Mouse (Mus musculus) lung, adult 2 months (tissue): ENCODE results near the gene Foxp1. TPM values are rescaled to one million over a fixed set of nuclear protein-coding genes. Genes with fewer than 3 reads are reported as not detected.

Experiments
- DNase-seq: peaks from one replicate; pipeline ENCODE4 v3.0.0; 2022
- H3K4me1 ChIP-seq: fragments of 200-500 bp; 2 replicates; pipeline ENCODE4 v1.6.1; 2011; ENCODE audit warnings: low read length; ENCODE audit not compliant: control insufficient read depth, insufficient read depth
- H3K4me3 ChIP-seq: fragments of 200-500 bp; replicated peaks from 2 replicates; pipeline ENCODE3; 2011; ENCODE audit warnings: low read depth, mild to moderate bottlenecking, control low read depth, low read length; ENCODE audit errors: extremely low read depth
- CTCF ChIP-seq: fragments of 200-500 bp; IDR thresholded peaks from 2 replicates; pipeline ENCODE4 v1.5.1; 2011; ENCODE audit warnings: mild to moderate bottlenecking, low read length, control low read depth; ENCODE audit not compliant: insufficient read depth
- POLR2A ChIP-seq: fragments of 200-500 bp; IDR thresholded peaks from 2 replicates; pipeline ENCODE4 v1.6.1; 2011; ENCODE audit warnings: low read depth, mild to moderate bottlenecking, control low read depth, low read length, borderline replicate concordance; ENCODE audit errors: extremely low read depth
- WGBS: fragments of 180-500 bp; shearing (Covaris S2); methylation state at CpG from one replicate; pipeline ENCODE4 v1.1.7; 2018; 5-methylcytosine and 5-hydroxymethylcytosine counted together
- polyA plus RNA-seq: library from polyadenylated mRNA; depleted of rRNA; stranded (reverse); fragments of >200 nt; gene quantifications from 2 replicates; pipeline ENCODE4 v1.2.3, GENCODE M21; 2012

Foxp1 gene
- polyA plus RNA-seq, 1 experiment = 135 TPM

DNA sequence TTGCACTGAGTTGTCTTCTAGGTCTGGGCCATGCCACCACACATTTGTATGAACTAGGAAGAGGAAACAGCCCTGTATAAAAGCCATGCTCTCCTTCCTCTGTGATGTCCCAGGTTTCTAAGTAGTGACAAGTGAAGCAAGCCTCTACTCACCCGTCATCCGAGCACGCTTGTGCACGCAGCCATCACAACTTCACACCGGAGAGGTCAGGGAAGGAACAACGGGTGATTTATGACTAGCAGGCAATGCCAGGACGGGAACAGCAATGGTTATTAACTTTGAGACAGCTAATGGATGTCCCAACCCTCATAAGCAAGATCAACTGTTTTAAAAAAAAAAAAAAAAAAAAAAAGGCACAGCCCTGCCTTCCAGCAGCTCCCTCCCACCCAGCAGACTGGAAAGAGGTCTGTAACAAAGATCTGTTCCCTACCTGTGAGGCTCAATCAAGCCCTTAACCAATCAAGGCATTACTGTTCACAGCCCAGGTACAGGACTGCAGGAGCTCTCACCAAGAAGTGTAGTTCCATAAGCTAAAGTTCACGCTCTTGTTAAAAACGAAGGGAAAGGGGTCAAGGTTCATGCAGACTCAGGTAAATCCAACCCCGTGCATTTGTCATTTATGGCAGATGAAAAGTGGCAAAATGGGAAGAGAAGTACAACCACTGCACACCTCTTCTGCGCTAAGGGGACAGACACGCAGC is 53.2 kb downstream of the Foxp1 start:
- no peak for DNase-seq
- Histone ChIP-seq H3K4me1 (peaks cover 4% of the 10 kb centered on the region; the same call in 1 of the 2 replicates), H3K4me3 (no peak overlapping the region)
- no peak for TF ChIP-seq POLR2A
- no peak for TF ChIP-seq CTCF
- 89% methylated on average over 12 of the region's 12 CpGs for WGBS

DNA sequence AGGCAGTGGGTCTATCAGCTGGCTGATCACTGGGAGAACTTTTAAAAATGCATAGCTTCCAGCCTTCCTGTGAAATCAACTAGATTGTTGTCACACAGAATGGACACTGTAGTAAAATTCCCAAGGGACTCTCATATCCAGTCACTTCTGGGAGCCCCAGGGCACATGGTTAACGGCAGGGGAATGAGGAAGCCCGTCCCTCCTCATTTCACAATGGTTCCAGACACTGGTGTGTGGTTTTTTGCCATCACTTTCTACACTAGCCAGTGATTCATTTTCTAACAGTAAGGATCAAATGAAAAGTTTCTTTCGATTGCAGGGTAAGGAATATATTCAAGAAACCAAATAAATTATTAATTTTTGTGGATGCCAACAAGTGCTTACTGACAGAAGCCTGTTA is 54.7 kb downstream of the Foxp1 start:
- Histone ChIP-seq H3K4me1 (no peaks in the 10 kb centered on the region), H3K4me3 (no peak overlapping the region)
- TF ChIP-seq POLR2A (no peak), CTCF (no peak)
- WGBS = 75% methylated on average over 3 of the region's 3 CpGs
- DNase-seq = no peak

DNA sequence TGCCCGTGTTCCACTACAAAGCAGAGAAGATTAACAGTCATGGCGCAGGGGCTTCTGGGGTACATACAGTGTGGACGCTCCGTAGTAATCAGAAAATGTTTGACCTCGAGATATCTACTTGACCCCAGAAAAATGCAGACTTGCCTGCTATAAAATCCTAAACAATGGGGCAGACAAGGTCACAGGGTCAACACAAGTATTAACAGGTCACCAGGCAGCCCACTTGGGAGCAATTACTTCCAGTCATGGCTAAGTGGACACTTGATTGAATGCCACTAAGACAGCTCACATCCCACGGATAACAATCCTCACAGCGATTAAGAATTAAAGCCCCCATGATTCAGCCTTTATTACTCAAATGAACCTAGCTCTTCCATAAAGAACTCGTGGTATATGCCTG is 55.4 kb downstream of the Foxp1 start:
- H3K4me3 ChIP-seq = no peak overlapping the region
- no peak for TF ChIP-seq POLR2A
- no peak for TF ChIP-seq CTCF
- 66% methylated on average over 8 of the region's 8 CpGs for WGBS
- no peaks in the 10 kb centered on the region for H3K4me1 ChIP-seq
- DNase-seq = no peak

DNA sequence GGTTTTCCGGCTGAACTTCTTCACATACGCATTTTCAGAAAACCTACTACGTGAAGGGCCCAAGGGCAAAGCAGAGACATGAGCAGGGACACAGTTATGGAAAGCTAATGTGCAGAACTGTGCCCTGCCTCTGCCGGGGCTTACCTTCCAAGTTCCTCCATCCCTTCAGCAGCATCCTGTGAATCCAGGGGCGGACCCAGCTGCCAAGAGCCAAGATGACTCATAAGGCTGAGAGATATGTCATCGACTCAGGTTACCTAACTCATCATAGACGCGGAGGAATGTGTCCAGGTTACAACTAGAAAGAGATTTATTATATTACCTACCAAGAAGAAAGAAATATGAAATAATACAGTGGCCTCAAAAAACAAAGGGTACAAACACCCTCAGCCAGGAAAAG is 56.2 kb downstream of the Foxp1 start:
- no peak for DNase-seq
- Histone ChIP-seq H3K4me1 (no peaks in the 10 kb centered on the region), H3K4me3 (no peak overlapping the region)
- 72% methylated on average over 8 of the region's 8 CpGs for WGBS
- TF ChIP-seq CTCF = no peak
- no peak for TF ChIP-seq POLR2A

DNA sequence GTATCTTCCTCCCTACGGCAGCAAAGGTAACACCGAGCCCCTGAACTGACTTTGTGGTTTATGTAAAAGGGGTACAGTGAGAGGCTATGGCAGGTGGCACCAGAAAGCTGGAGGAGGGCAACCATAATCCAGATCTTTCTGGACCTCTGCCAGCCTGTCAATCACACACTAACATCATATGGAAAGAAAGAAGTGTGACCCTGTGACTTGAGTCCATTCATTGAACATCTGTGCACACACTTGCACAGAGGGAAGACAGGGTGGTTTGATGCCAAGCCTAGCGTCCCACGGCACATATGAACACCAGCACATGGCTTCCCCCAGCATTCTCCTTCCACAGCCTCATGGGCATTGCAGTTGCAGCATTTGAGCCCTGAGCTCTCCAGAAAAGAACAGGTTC is 58.1 kb downstream of the Foxp1 start:
- Histone ChIP-seq H3K4me1 (no peaks in the 10 kb centered on the region), H3K4me3 (no peak overlapping the region)
- no peak for DNase-seq
- WGBS = 94% methylated on average over 4 of the region's 4 CpGs
- no peak for TF ChIP-seq CTCF
- TF ChIP-seq POLR2A = no peak

DNA sequence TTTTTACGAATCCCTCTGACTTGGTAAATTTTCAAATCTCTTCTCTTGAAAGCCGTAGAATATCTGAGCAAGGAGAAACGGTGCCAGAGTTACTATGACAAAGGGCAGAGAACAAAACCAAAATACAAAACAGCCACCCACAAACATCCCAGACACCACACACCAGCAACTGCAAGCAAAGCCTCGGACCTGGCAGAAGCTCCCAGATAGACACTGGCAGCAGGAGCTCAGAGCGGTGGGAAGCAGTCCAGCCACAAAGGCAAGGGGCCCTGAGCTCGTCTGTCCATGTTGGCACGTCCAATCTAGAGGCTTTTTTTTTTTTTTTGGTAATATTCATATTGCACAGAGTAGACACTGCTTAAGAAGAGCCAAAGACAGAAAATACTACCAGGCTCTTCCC is 58.6 kb downstream of the Foxp1 start:
- H3K4me1 ChIP-seq = no peaks in the 10 kb centered on the region
- no peak overlapping the region for H3K4me3 ChIP-seq
- no peak for TF ChIP-seq POLR2A
- no peak for TF ChIP-seq CTCF
- DNase-seq = no peak
- WGBS = 76% methylated on average over 7 of the region's 7 CpGs

DNA sequence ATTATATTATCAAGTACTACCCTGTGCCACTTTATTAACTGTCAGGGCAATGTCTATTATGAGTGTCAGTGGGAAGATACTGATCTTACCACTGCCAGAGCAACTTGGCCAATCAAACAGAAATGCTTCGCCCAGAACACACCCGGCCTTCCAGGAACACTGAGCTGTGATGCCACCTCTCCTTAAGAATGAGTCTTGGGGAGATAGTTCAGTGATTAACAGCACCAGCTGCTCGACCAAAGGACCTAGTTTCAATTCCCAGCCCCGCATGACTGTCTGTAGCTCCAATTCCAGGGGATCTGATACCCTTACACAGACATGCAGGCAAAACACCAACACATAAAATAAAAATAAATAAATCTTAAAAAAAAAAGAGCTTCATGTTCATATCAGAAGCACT is 63.7 kb downstream of the Foxp1 start:
- Histone ChIP-seq H3K4me3 (no peak overlapping the region), H3K4me1 (no peaks in the 10 kb centered on the region; the same call in 1 of the 2 replicates)
- TF ChIP-seq POLR2A (no peak), CTCF (no peak)
- DNase-seq = no peak
- 85% methylated on average over 4 of the region's 4 CpGs for WGBS

DNA sequence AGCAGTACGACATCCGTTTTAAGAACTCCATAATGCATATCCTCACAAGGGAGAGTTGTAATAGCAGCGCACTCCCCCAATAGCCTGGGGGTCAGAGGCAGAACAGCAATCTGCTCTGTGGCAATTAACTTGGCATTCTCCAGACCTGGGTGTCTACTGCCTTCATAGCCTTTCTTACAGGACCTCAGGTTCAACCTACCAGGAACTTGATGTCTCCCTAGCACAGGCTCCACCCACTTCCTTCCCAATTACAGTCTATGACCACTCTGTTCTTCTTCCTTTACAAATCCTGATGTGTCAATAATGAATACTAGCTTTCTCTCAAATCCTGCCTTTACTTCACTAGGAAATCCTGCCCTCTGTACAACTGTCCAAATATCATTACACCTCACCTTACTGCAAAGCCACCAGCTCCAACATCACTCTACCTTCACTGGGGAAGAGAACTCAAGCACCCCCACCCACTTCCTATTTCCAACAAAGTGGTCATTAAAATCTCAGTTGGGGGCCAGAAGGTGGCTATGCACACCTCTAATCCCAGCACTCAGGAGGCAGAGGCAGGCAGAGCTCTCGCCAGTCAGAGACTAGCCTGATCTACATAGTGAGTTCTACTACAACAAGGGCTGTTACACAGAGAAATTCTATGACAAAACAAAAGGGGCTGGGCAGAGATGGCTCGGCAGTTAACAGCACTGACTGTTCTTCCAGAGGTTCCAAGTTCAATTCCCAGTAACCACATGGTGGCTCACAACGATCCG is 68.6 kb downstream of the Foxp1 start:
- Histone ChIP-seq H3K4me1 (no peaks in the 10 kb centered on the region; the same call in 1 of the 2 replicates), H3K4me3 (no peak overlapping the region)
- 98% methylated on average over 7 of the region's 7 CpGs for WGBS
- DNase-seq = no peak
- TF ChIP-seq CTCF (no peak), POLR2A (no peak)

DNA sequence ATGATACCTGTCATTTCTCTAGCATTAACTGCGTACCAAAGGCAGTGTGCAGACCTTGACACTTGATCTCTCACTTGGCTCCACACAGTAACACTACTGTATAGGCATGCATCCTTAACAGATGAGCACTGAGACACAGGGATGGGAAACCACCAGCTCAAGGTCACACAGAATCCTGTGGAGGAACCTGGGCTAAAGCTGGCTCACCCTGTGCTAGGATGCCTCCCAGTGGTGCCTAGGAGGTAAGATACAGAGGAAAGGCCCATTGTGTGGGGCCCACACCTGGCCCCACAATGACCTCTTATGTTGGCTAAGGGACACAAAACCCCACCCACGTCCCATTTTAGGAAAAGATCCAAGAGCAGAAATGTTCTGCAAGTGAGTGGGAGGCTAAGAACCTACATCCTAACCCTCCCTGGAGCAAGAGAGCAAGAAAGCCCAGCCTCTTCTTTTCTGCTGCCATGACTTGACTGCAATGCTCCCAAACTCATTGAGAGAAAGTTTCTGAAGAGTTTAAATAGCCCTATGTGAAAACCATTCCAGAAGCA is 69.8 kb downstream of the Foxp1 start:
- no peak overlapping the region for H3K4me3 ChIP-seq
- no peak for DNase-seq
- TF ChIP-seq POLR2A = no peak
- TF ChIP-seq CTCF = peak; percentile 78
- no peaks in the 10 kb centered on the region; the same call in 1 of the 2 replicates for H3K4me1 ChIP-seq
- 63% methylated on average over 2 of the region's 2 CpGs for WGBS

DNA sequence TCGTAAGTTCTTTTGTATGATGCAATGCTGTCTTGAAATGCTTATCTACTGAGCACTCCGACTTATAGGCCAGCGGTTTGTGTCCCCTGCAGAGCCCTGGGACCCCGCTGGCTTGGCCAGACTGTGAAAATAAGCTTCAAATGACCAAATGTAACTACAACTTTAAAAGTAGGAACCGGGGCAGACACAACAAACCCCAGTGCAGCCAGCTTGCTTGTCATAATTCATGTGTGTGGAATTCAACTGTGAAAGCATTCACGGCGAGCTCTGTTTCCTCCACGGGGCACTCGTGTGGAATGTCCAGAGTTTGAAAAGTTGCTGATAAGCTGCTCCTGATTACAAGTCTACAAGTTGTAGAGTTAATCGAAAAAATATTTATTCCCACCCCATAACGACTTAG is 71.0 kb downstream of the Foxp1 start:
- WGBS = 38% methylated on average over 11 of the region's 11 CpGs
- no peak for TF ChIP-seq CTCF
- no peak for TF ChIP-seq POLR2A
- no peak for DNase-seq
- H3K4me3 ChIP-seq = no peak overlapping the region
- H3K4me1 ChIP-seq = no peaks in the 10 kb centered on the region; the same call in 1 of the 2 replicates
